Mouse (Mus musculus) kidney, embryonic 16.5 days (tissue): Measurements from ENCODE around the gene Olfr707. TPM values are rescaled to one million over a fixed set of nuclear protein-coding genes. Genes with fewer than 3 reads are reported as not detected.

Experiments
- polyA plus RNA-seq: library from polyadenylated mRNA; unstranded; fragments of >200 nt; fragmentation: Nextera tagmentation; extraction: Ambion mirVana; gene quantifications from 2 replicates; pipeline ENCODE4 v1.2.1, GENCODE M21; 2015

The Olfr707 gene
- polyA plus RNA-seq, 1 experiment from 2014 or later: not detected

Other genes starting within 250 kb of the Olfr707 start
- gene Olfr693, start 220.7 kb downstream of the Olfr707 start, polyA plus RNA-seq: not detected in 2 replicates
- gene Olfr694, start 209.4 kb downstream of the Olfr707 start, polyA plus RNA-seq: not detected in 2 replicates
- not detected in 2 replicates for gene Olfr695, start 184.8 kb downstream of the Olfr707 start, polyA plus RNA-seq
- not detected in 2 replicates for gene Olfr697, start 158.8 kb downstream of the Olfr707 start, polyA plus RNA-seq
- not detected in 2 replicates for gene Olfr698, start 145.8 kb downstream of the Olfr707 start, polyA plus RNA-seq
- not detected in 2 replicates for gene Olfr699, start 108.0 kb downstream of the Olfr707 start, polyA plus RNA-seq
- not detected in 2 replicates for gene Olfr700, start 92.4 kb downstream of the Olfr707 start, polyA plus RNA-seq
- not detected in 2 replicates for gene Olfr701, start 87.1 kb downstream of the Olfr707 start, polyA plus RNA-seq
- gene Olfr702, start 67.3 kb downstream of the Olfr707 start, polyA plus RNA-seq: not detected in 2 replicates
- not detected in 2 replicates for gene Olfr703, start 57.9 kb downstream of the Olfr707 start, polyA plus RNA-seq
- gene Olfr704, start 38.1 kb downstream of the Olfr707 start, polyA plus RNA-seq: not detected in 2 replicates
- gene Olfr705, start 24.4 kb downstream of the Olfr707 start, polyA plus RNA-seq: not detected in 2 replicates
- not detected in 2 replicates for gene Olfr706, start 13.1 kb downstream of the Olfr707 start, polyA plus RNA-seq
- gene Olfr1532-ps1, start 6.8 kb upstream of the Olfr707 start, polyA plus RNA-seq: not detected in 2 replicates
- not detected in 2 replicates for gene Olfr709-ps1, start 31.0 kb upstream of the Olfr707 start, polyA plus RNA-seq
- gene Olfr710, start 47.1 kb upstream of the Olfr707 start, polyA plus RNA-seq: not detected in 2 replicates
- gene Olfr6, start 62.7 kb upstream of the Olfr707 start, polyA plus RNA-seq: not detected in 2 replicates
- gene Olfr711, start 74.2 kb upstream of the Olfr707 start, polyA plus RNA-seq: not detected in 2 replicates
- not detected in 2 replicates for gene Olfr2, start 104.8 kb upstream of the Olfr707 start, polyA plus RNA-seq
- gene Olfr713, start 129.9 kb upstream of the Olfr707 start, polyA plus RNA-seq: not detected in 2 replicates
- not detected in 2 replicates for gene Olfr714, start 169.7 kb upstream of the Olfr707 start, polyA plus RNA-seq
- gene Olfr17, start 192.0 kb upstream of the Olfr707 start, polyA plus RNA-seq: not detected in 2 replicates
- not detected in 2 replicates for gene Olfr715b, start 209.1 kb upstream of the Olfr707 start, polyA plus RNA-seq
- not detected in 2 replicates for gene Olfr715, start 229.8 kb upstream of the Olfr707 start, polyA plus RNA-seq
- not detected in 2 replicates for gene Olfr716, start 237.1 kb upstream of the Olfr707 start, polyA plus RNA-seq